ENCODE assay signal across 19 mouse cellular contexts in the genomic region with DNA sequence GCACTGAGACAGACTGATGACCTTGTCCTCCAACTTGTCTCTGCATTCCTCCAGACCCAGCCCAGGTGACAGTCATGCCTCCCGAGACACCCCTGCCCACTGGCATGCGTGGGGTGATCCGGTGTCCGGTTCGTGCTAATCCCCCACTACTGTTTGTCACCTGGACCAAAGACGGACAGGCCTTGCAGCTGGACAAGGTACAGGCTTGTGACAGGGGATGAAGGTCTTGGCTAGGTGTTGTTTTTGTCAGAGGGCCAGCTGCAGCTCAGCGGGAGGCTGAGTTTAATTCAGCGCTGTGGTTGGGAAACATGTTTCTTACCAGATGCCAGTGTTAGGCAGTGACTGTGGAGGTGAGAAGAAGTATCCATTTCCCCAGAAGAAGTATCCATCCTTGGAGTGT. TPM values are rescaled to one million over a fixed set of nuclear protein-coding genes. Genes with fewer than 3 reads are reported as not detected.
"Had no signal": no experiment of that assay in that cellular context is flagged by ENCODE, and none has a peak within 500 bp of the region (broad histone marks: within the 10 kb centered on the region; RNA-seq: fewer than 3 reads in every experiment).

No protein-coding gene starts in this region.

- ATAC-seq: intestine, embryonic 15.5 days; midbrain, embryonic 15.5 days had no signal

- H3K36me3 ChIP-seq: lung, embryonic 15.5 days had no signal

- DNase-seq: layer of hippocampus, postnatal 36 days; lung, adult 18-20 months; lung, postnatal 10 days; lung, postnatal 36 days; retina, postnatal 1 day; right cerebral cortex, postnatal 25 days; spleen, adult 18-20 months; thymus, adult 18-20 months; thymus, postnatal 36 days had no signal

- H3K9me3 ChIP-seq: hindbrain, embryonic 15.5 days; intestine, embryonic 15.5 days; lung, embryonic 15.5 days; midbrain, embryonic 12.5 days; midbrain, embryonic 15.5 days; neural tube, embryonic 13.5 days; stomach, embryonic 15.5 days had no signal

- H3K4me1 ChIP-seq: stomach, embryonic 15.5 days had no signal

- H3K4me3 ChIP-seq: hindbrain, embryonic 15.5 days; intestine, embryonic 15.5 days; left cerebral cortex, adult 2 months; lung, embryonic 15.5 days; midbrain, embryonic 12.5 days; midbrain, embryonic 15.5 days; neural tube, embryonic 13.5 days; stomach, embryonic 15.5 days had no signal

- H3K27me3 ChIP-seq: hindbrain, embryonic 15.5 days; intestine, embryonic 15.5 days; lung, embryonic 15.5 days; midbrain, embryonic 15.5 days; neural tube, embryonic 13.5 days; stomach, embryonic 15.5 days had no signal

- H3K4me2 ChIP-seq: hindbrain, embryonic 15.5 days; intestine, embryonic 15.5 days; lung, embryonic 15.5 days; midbrain, embryonic 12.5 days; midbrain, embryonic 15.5 days; neural tube, embryonic 13.5 days; stomach, embryonic 15.5 days had no signal

- H3K27ac ChIP-seq: hindbrain, embryonic 15.5 days; intestine, embryonic 15.5 days; left cerebral cortex, adult 2 months; liver, embryonic 14.5 days; lung, embryonic 15.5 days; midbrain, embryonic 12.5 days; midbrain, embryonic 15.5 days; neural tube, embryonic 13.5 days; stomach, embryonic 15.5 days had no signal

- H3K9ac ChIP-seq: hindbrain, embryonic 15.5 days; intestine, embryonic 15.5 days; liver, embryonic 14.5 days; lung, embryonic 15.5 days; midbrain, embryonic 12.5 days; midbrain, embryonic 15.5 days; neural tube, embryonic 13.5 days; stomach, embryonic 15.5 days had no signal

RNA-seq across cellular contexts. Expression of a gene that starts 16.9 kb away (rescaled TPM):
- polyA plus RNA-seq: neural tube, embryonic 13.5 days had no signal

RNA-seq across cellular contexts. Expression of a gene that starts 28.6 kb away (rescaled TPM):
- polyA plus RNA-seq: liver, adult 2 months had no signal
